Mouse (Mus musculus) heart, adult 2 months (tissue): ENCODE data around the gene Bid. TPM values are rescaled to one million over a fixed set of nuclear protein-coding genes. Genes with fewer than 3 reads are reported as not detected.
"Not testable (repeated sequence)": the region's sequence is repeated elsewhere in the genome, so short reads cannot be mapped to it uniquely, and the experiment has no call there.

Source experiments
- DNase-seq, 2 experiments: peaks; one replicate each; pipeline ENCODE4 v3.0.0; 2021
- H3K27ac ChIP-seq: fragments of 200-600 bp; 2 replicates; pipeline ENCODE4 v1.8.1; 2022
- H3K27me3 ChIP-seq: fragments of 200-500 bp; 2 replicates; pipeline ENCODE4 v1.6.1; 2012; ENCODE audit warnings: mild to moderate bottlenecking, low read length, inconsistent platforms, mixed read lengths; ENCODE audit not compliant: control insufficient read depth, insufficient read depth
- H3K36me3 ChIP-seq: fragments of 200-500 bp; 2 replicates; pipeline ENCODE4 v1.6.1; 2012; ENCODE audit warnings: low read length, inconsistent platforms; ENCODE audit not compliant: control insufficient read depth, insufficient read depth
- H3K4me1 ChIP-seq: fragments of 200-500 bp; 2 replicates; pipeline ENCODE4 v1.6.1; 2011; ENCODE audit warnings: low read length; ENCODE audit not compliant: control insufficient read depth, insufficient read depth
- H3K4me3 ChIP-seq: fragments of 200-600 bp; 2 replicates; pipeline ENCODE4 v1.8.1; 2022
- H3K79me2 ChIP-seq: fragments of 200-500 bp; replicated peaks from 2 replicates; pipeline ENCODE4 v1.6.1; 2012; ENCODE audit warnings: mild to moderate bottlenecking, inconsistent platforms, low read length, moderate library complexity, mixed read lengths; ENCODE audit not compliant: control insufficient read depth, insufficient read depth
- H3K9ac ChIP-seq: fragments of 200-500 bp; 2 replicates; pipeline ENCODE4 v1.6.1; 2012; ENCODE audit warnings: low read depth, mild to moderate bottlenecking, control low read depth, inconsistent platforms, low read length, mixed read lengths
- CTCF ChIP-seq: fragments of 200-600 bp; IDR thresholded peaks from 2 replicates; pipeline ENCODE4 v1.8.1; 2022; ENCODE audit warnings: antibody characterized with exemption, mild to moderate bottlenecking, moderate library complexity
- EP300 ChIP-seq: fragments of 200-500 bp; IDR thresholded peaks from 2 replicates; pipeline ENCODE4 v1.6.1; 2011; ENCODE audit warnings: low read depth, low read length, control low read depth; ENCODE audit not compliant: insufficient read depth
- POLR2A ChIP-seq: fragments of 200-500 bp; IDR thresholded peaks from 2 replicates; pipeline ENCODE4 v1.6.1; 2011; ENCODE audit warnings: mild to moderate bottlenecking, low read depth, low read length, control low read depth; ENCODE audit not compliant: insufficient read depth
- WGBS: fragments of 180-500 bp; shearing (Covaris S2); methylation state at CpG from one replicate; pipeline ENCODE4 v1.1.7; 2018; 5-methylcytosine and 5-hydroxymethylcytosine counted together
- intact Hi-C: fragments of 180-260 bp; cut with DNase I; formaldehyde crosslinking; loops from one replicate; pipeline ENCODE4 v1.15.1; 2025
- polyA plus RNA-seq: library from polyadenylated mRNA; depleted of rRNA; stranded (reverse); fragments of >200 nt; gene quantifications from 2 replicates; pipeline ENCODE4 v1.2.3, GENCODE M21; 2012
- total RNA-seq, 2 experiments: library from RNA; stranded (reverse); gene quantifications; 2 replicates each; pipeline ENCODE4 v1.2.3; 2021

Gene Bid
- total and polyA plus RNA-seq, 3 experiments, result 0.65 to 1.5 (median 1.1) TPM

GRCm38 (mm10) chr6:120917975-120918374 is 1.3 kb upstream of the Bid start:
- 64% methylated on average over 3 of the region's 3 CpGs for WGBS
- intact Hi-C loops, result loop anchor here (5.0 kb wide), 1 partner anchor 259 kb away; no protein-coding TSS in a partner anchor
- DNase-seq, result no peak
- Histone ChIP-seq H3K79me2 (no peaks in the 10 kb centered on the region), H3K4me3 (no peak overlapping the region), H3K36me3 (no peaks in the 10 kb centered on the region), H3K27me3 (no peaks in the 10 kb centered on the region), H3K27ac (peak overlapping the region; percentile 57), H3K4me1 (peaks cover 3% of the 10 kb centered on the region), H3K9ac (no peak overlapping the region)
- no peak for TF ChIP-seq CTCF
- TF ChIP-seq POLR2A, result no peak
- no peak for TF ChIP-seq EP300

- H3K4me1 ChIP-seq, H3K9ac ChIP-seq, H3K27me3 ChIP-seq, H3K79me2 ChIP-seq, H3K36me3 ChIP-seq: not testable (repeated sequence)
- Histone ChIP-seq H3K4me3 (peak overlapping the region; percentile 60), H3K27ac (peak overlapping the region; percentile 57)
- intact Hi-C loops, result loop anchor here (5.0 kb wide), 1 partner anchor 260 kb away; no protein-coding TSS in a partner anchor
- peak in 1 of 2 experiments; percentile 34 for DNase-seq
- 20% methylated on average over 10 of the region's 14 CpGs for WGBS
Observed at GRCm38 (mm10) chr6:120916972-120917881, 574 bp upstream of the Bid start.

- H3K27ac ChIP-seq, result no peak overlapping the region
- H3K27me3 ChIP-seq, result no peaks in the 10 kb centered on the region
- no peaks in the 10 kb centered on the region for H3K36me3 ChIP-seq
- DNase-seq, result no peak
- TF ChIP-seq POLR2A (no peak), CTCF (no peak)
- H3K4me1 ChIP-seq, result peaks cover 7% of the 10 kb centered on the region
- H3K79me2 ChIP-seq, result no peaks in the 10 kb centered on the region
- H3K4me3 ChIP-seq, result no peak overlapping the region
- intact Hi-C loops, result loop anchor here (5.0 kb wide), 1 partner anchor 262 kb away; no protein-coding TSS in a partner anchor
- WGBS, result 62% methylated on average over 2 of the region's 2 CpGs
- H3K9ac ChIP-seq, result no peak overlapping the region
Observed at GRCm38 (mm10) chr6:120915649-120915975, 1.0 kb downstream of the Bid start.

GRCm38 (mm10) chr6:120914911-120915648 is 1.6 kb downstream of the Bid start:
- 55% methylated on average over 9 of the region's 9 CpGs for WGBS
- TF ChIP-seq POLR2A (no peak), CTCF (peak; percentile 43), EP300 (no peak)
- peak in 1 of 2 experiments; percentile 47 for DNase-seq
- Histone ChIP-seq H3K4me3 (no peak overlapping the region), H3K4me1 (peaks cover 7% of the 10 kb centered on the region), H3K27ac (no peak overlapping the region), H3K36me3 (no peaks in the 10 kb centered on the region), H3K79me2 (no peaks in the 10 kb centered on the region), H3K27me3 (no peaks in the 10 kb centered on the region), H3K9ac (no peak overlapping the region)
- intact Hi-C loops, result loop anchor here (5.0 kb wide), 1 partner anchor 262 kb away; no protein-coding TSS in a partner anchor

- WGBS, result 79% methylated on average over 4 of the region's 4 CpGs
Observed at GRCm38 (mm10) chr6:120914533-120914910, 2.1 kb downstream of the Bid start.

GRCm38 (mm10) chr6:120913783-120914182 is 2.9 kb downstream of the Bid start:
- intact Hi-C loops, result no loop called here
- WGBS, result 82% methylated on average over 8 of the region's 8 CpGs
- Histone ChIP-seq H3K9ac (no peak overlapping the region), H3K4me1 (peaks cover 7% of the 10 kb centered on the region), H3K27ac (no peak overlapping the region), H3K4me3 (no peak overlapping the region), H3K36me3 (no peaks in the 10 kb centered on the region), H3K27me3 (no peaks in the 10 kb centered on the region), H3K79me2 (no peaks in the 10 kb centered on the region)
- TF ChIP-seq EP300 (no peak), POLR2A (no peak), CTCF (no peak)
- no peak for DNase-seq

More at GRCm38 (mm10) chr6:120914533-120914910, 2.1 kb downstream of the Bid start:
- Histone ChIP-seq H3K79me2 (no peaks in the 10 kb centered on the region), H3K27ac (no peak overlapping the region), H3K4me1 (peaks cover 7% of the 10 kb centered on the region), H3K36me3 (no peaks in the 10 kb centered on the region), H3K4me3 (no peak overlapping the region), H3K9ac (no peak overlapping the region), H3K27me3 (no peaks in the 10 kb centered on the region)
- TF ChIP-seq POLR2A (no peak), CTCF (no peak), EP300 (no peak)
- no peak for DNase-seq
- intact Hi-C loops, result no loop called here
